Mouse (Mus musculus): Measurements from ENCODE around the gene Nkx1-2.

- TF ChIP-seq CTCF (conservative IDR thresholded peaks at IDR 0.05; ENCODE audit: insufficient read depth, insufficient read length, low read depth, low read length): 0 out of 2 replicates have a peak, but pooled peaks have one; percentile 7
- no peak for TF ChIP-seq POLR2A (IDR thresholded peaks at IDR 0.05; ENCODE audit: low read depth, low read length)
Observed at GRCm38 (mm10) chr7:132596557-132597250, 2.7 kb downstream of the Nkx1-2 start.
